Mouse (Mus musculus): Measurements from ENCODE around the gene Pcyt2.

DNA sequence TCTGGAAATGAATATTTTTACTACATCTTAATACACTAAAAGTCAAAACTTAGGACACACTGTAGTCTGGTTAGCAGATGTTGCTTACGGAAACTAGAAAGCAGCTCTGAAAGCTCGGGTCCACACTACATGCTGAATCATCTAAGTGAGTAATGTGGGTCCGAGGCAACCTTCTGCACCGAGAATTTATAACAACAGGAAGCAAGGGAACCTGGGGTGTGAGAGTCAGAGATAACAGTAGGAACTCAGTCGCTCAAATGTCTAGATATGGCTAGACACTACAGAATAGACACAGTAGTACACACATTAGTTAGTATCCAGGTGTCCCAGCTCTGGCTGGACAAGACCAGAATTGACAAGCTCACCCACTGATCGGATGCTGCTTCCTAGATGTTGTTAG, 29.2 kb downstream of the Pcyt2 start:
- no peak for TF ChIP-seq CTCF (IDR thresholded peaks at IDR 0.05; ENCODE audit: insufficient read depth, low read depth, low read length)
- no peak for TF ChIP-seq POLR2A (IDR thresholded peaks at IDR 0.05; ENCODE audit: insufficient read depth, low read depth, low read length)
